Mouse (Mus musculus) myocyte (in vitro differentiated cells): ENCODE measurements at regions not wholly inside any gene's neighbourhood (a gene's known extent, or its start where the extent isn't known, plus 50 kb on each side); places are given as distances from the start of the nearest gene placed in this dataset.
A peak's percentile ranks its signal among the peaks of the same experiment; 100 is the strongest.

ENCODE experiments used
- H3K27me3 ChIP-seq: one replicate; pipeline ENCODE4 v1.6.1; 2011; ENCODE audit not compliant: control insufficient read depth, insufficient read depth, insufficient read length
- H3K36me3 ChIP-seq: one replicate; pipeline ENCODE4 v1.6.1; 2011; ENCODE audit not compliant: control insufficient read depth, insufficient read depth
- H3K4me2 ChIP-seq: one replicate; pipeline ENCODE4 v1.6.1; 2011; ENCODE audit warnings: low read depth, control low read depth
- H3K4me3 ChIP-seq: one replicate; pipeline ENCODE4 v1.5.1; 2011; ENCODE audit warnings: mild to moderate bottlenecking, control low read depth, moderate library complexity
- H3K79me2 ChIP-seq: one replicate; pipeline ENCODE4 v1.6.1; 2011; ENCODE audit not compliant: control insufficient read depth, insufficient read depth
- H3ac ChIP-seq: one replicate; pipeline ENCODE4 v1.6.1; 2011; ENCODE audit not compliant: control insufficient read depth, insufficient read length
- CEBPB ChIP-seq: IDR thresholded peaks from 2 replicates; pipeline ENCODE4 v1.6.1; 2011; ENCODE audit warnings: mild to moderate bottlenecking, moderate library complexity; ENCODE audit not compliant: poor library complexity, insufficient read depth, severe bottlenecking
- E2F4 ChIP-seq: IDR thresholded peaks from one replicate; pipeline ENCODE4 v1.6.1; 2011; ENCODE audit warnings: mild to moderate bottlenecking, control low read depth, moderate library complexity; ENCODE audit not compliant: insufficient read depth
- MAX ChIP-seq: IDR thresholded peaks from one replicate; pipeline ENCODE4 v1.6.1; 2011; ENCODE audit warnings: low read depth, mild to moderate bottlenecking, control low read depth
- MYOD1 ChIP-seq, 3 experiments: IDR thresholded peaks; one replicate each; pipeline ENCODE4 v1.6.1; 2011; ENCODE audit warnings: control low read depth in 2 of 3, low read depth in 2 of 3, mild to moderate bottlenecking in 2 of 3, moderate library complexity in 1 of 3; ENCODE audit not compliant: insufficient read length in 2 of 3, control insufficient read depth in 1 of 3
- MYOG ChIP-seq, 3 experiments: IDR thresholded peaks; one replicate each; pipeline ENCODE4 v1.6.1; 2011; ENCODE audit warnings: control low read depth in 2 of 3, low read depth in 2 of 3, mild to moderate bottlenecking in 2 of 3; ENCODE audit not compliant: insufficient read length in 2 of 3, control insufficient read depth in 1 of 3, insufficient read depth in 1 of 3
- POLR2A ChIP-seq: IDR thresholded peaks from one replicate; pipeline ENCODE4 v1.6.1; 2011; ENCODE audit warnings: low read depth, mild to moderate bottlenecking, control low read depth, moderate library complexity; ENCODE audit not compliant: insufficient read length
- POLR2AphosphoS2 ChIP-seq: IDR thresholded peaks from one replicate; pipeline ENCODE4 v1.6.1; 2011; ENCODE audit warnings: low read depth, control low read depth; ENCODE audit not compliant: insufficient read length
- REST ChIP-seq: IDR thresholded peaks from one replicate; pipeline ENCODE4 v1.6.1; 2011; ENCODE audit warnings: mild to moderate bottlenecking, control low read depth, moderate library complexity; ENCODE audit not compliant: insufficient read depth, insufficient read length
- SRF ChIP-seq: IDR thresholded peaks from one replicate; pipeline ENCODE4 v1.6.1; 2011; ENCODE audit warnings: low read depth; ENCODE audit not compliant: control insufficient read depth, insufficient read length
- TCF12 ChIP-seq: IDR thresholded peaks from one replicate; pipeline ENCODE4 v1.6.1; 2011; ENCODE audit warnings: mild to moderate bottlenecking, control low read depth; ENCODE audit not compliant: poor library complexity, insufficient read depth, severe bottlenecking
- TCF3 ChIP-seq: IDR thresholded peaks from one replicate; pipeline ENCODE4 v1.6.1; 2011; ENCODE audit warnings: low read depth, control low read depth; ENCODE audit not compliant: insufficient read length
- USF1 ChIP-seq: IDR thresholded peaks from one replicate; pipeline ENCODE4 v1.6.1; 2011; ENCODE audit warnings: low read depth, mild to moderate bottlenecking, control low read depth, moderate library complexity

- H3K27me3 ChIP-seq: no peaks in the 10 kb centered on the region
Measured at GRCm38 (mm10) chr9:84779125-84779524, 533.4 kb upstream of the Gm11114 start.

GRCm38 (mm10) chr9:84825768-84826167 lies 486.8 kb upstream of the Gm11114 start:
- TF ChIP-seq USF1: no peak
- Histone ChIP-seq H3K4me3 (no peak overlapping the region), H3ac (no peak overlapping the region), H3K79me2 (no peaks in the 10 kb centered on the region), H3K36me3 (no peaks in the 10 kb centered on the region), H3K27me3 (no peaks in the 10 kb centered on the region), H3K4me2 (no peak overlapping the region)

More at GRCm38 (mm10) chr9:84779125-84779524, 533.4 kb upstream of the Gm11114 start:
- H3K4me3 ChIP-seq: no peak overlapping the region
- H3K4me2 ChIP-seq: no peak overlapping the region
- H3K79me2 ChIP-seq: no peaks in the 10 kb centered on the region
- TF ChIP-seq REST: no peak
- peak in 1 of 3 experiments; percentile 10 for TF ChIP-seq MYOD1 (IDR thresholded peaks at IDR 0.05; ENCODE audit: control insufficient read depth in 1 of 3, insufficient read length in 2 of 3, low read depth in 2 of 3)
- no peak for TF ChIP-seq E2F4
- TF ChIP-seq TCF3: no peak
- no peak for TF ChIP-seq CEBPB
- no peak for TF ChIP-seq MAX
- no peak for TF ChIP-seq POLR2AphosphoS2
- H3ac ChIP-seq: no peak overlapping the region
- no peaks in the 10 kb centered on the region for H3K36me3 ChIP-seq

GRCm38 (mm10) chr9:84828934-84829333 lies 483.6 kb upstream of the Gm11114 start:
- TF ChIP-seq SRF (no peak), MAX (no peak), POLR2AphosphoS2 (no peak), REST (no peak), MYOG (IDR thresholded peaks at IDR 0.05; ENCODE audit: control insufficient read depth in 1 of 3, insufficient read depth in 1 of 3, insufficient read length in 2 of 3, low read depth in 2 of 3) (no peak), MYOD1 (IDR thresholded peaks at IDR 0.05; ENCODE audit: control insufficient read depth in 1 of 3, insufficient read length in 2 of 3, low read depth in 2 of 3) (no peak), E2F4 (no peak), TCF3 (no peak), USF1 (no peak), CEBPB (no peak), TCF12 (no peak), POLR2A (no peak)
- Histone ChIP-seq H3K36me3 (no peaks in the 10 kb centered on the region), H3K4me2 (no peak overlapping the region), H3K79me2 (no peaks in the 10 kb centered on the region), H3ac (no peak overlapping the region), H3K27me3 (no peaks in the 10 kb centered on the region), H3K4me3 (no peak overlapping the region)

GRCm38 (mm10) chr9:84830639-84831038 lies 481.9 kb upstream of the Gm11114 start:
- no peak overlapping the region for H3K4me3 ChIP-seq
- no peak for TF ChIP-seq E2F4
- TF ChIP-seq MYOD1 (IDR thresholded peaks at IDR 0.05; ENCODE audit: control insufficient read depth in 1 of 3, insufficient read length in 2 of 3, low read depth in 2 of 3): no peak
- no peak for TF ChIP-seq POLR2A
- H3K79me2 ChIP-seq: no peaks in the 10 kb centered on the region

GRCm38 (mm10) chr9:84837498-84837897 lies 475.1 kb upstream of the Gm11114 start:
- H3K4me3 ChIP-seq: no peak overlapping the region
- no peak for TF ChIP-seq MYOG (IDR thresholded peaks at IDR 0.05; ENCODE audit: control insufficient read depth in 1 of 3, insufficient read depth in 1 of 3, insufficient read length in 2 of 3, low read depth in 2 of 3)
- TF ChIP-seq USF1: no peak
- TF ChIP-seq E2F4: no peak
- no peak for TF ChIP-seq CEBPB
- no peak for TF ChIP-seq POLR2AphosphoS2
- TF ChIP-seq TCF12: no peak
- TF ChIP-seq SRF: no peak
- TF ChIP-seq MYOD1 (IDR thresholded peaks at IDR 0.05; ENCODE audit: control insufficient read depth in 1 of 3, insufficient read length in 2 of 3, low read depth in 2 of 3): no peak
- no peak for TF ChIP-seq REST
- no peak for TF ChIP-seq TCF3
- TF ChIP-seq POLR2A: no peak
- no peak for TF ChIP-seq MAX
- H3K36me3 ChIP-seq: no peaks in the 10 kb centered on the region
- no peaks in the 10 kb centered on the region for H3K27me3 ChIP-seq
- H3K79me2 ChIP-seq: no peaks in the 10 kb centered on the region
- no peak overlapping the region for H3ac ChIP-seq
- H3K4me2 ChIP-seq: no peak overlapping the region

More at GRCm38 (mm10) chr9:84830639-84831038, 481.9 kb upstream of the Gm11114 start:
- H3K36me3 ChIP-seq: no peaks in the 10 kb centered on the region
- H3K4me2 ChIP-seq: no peak overlapping the region
- no peaks in the 10 kb centered on the region for H3K27me3 ChIP-seq
- H3ac ChIP-seq: no peak overlapping the region
